Mouse (Mus musculus): ENCODE measurements around the gene Ptov1. TPM values are rescaled to one million over a fixed set of nuclear protein-coding genes. Genes with fewer than 3 reads are reported as not detected.

The Ptov1 gene
- polyA plus RNA-seq, 1 experiment from 2014 or later, result 398 TPM

DNA sequence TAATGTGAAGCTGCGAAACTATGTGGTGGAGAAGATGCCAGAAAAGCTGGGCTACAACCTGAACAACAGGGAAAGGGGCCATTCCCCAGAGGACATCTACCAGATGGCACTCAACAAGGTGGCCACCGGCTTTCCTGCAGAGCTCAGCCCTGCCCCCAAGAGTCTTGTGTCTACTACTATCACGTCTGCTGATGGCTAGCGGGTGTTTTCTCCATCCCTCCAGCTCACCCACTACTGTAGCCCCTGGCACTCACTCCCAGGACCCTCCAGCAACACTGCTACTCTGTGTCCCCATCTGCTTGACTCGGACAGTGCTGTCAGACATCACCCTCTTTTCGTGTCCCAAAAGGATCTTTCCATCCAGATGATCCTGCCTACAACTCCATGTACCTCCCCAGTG lies 31.5 kb downstream of the Ptov1 start:
- Histone ChIP-seq H3K9me3 (ENCODE audit: control insufficient read depth, low read length) (no peaks in the 10 kb centered on the region), H3K4me2 (ENCODE audit: low read depth, low read length) (no peak overlapping the region), H3K4me3 (ENCODE audit: low read depth, low read length) (no peak overlapping the region), H3K4me1 (ENCODE audit: control insufficient read depth, insufficient read depth, low read length) (peaks cover 6% of the 10 kb centered on the region), H3K27ac (replicated peaks; ENCODE audit: low read depth, low read length) (no peak overlapping the region), H3K36me3 (ENCODE audit: control insufficient read depth, insufficient read depth, low read length) (peaks cover 28% of the 10 kb centered on the region), H3K9ac (ENCODE audit: low read depth, low read length) (no peak overlapping the region), H3K27me3 (replicated peaks; ENCODE audit: control insufficient read depth, insufficient read depth, low read length) (peaks cover 24% of the 10 kb centered on the region)
- DNase-seq (ENCODE audit: low spot score) (no peak), ATAC-seq (ENCODE audit: low read depth) (no peak)
- 79% methylated on average over 6 of the region's 6 CpGs for WGBS

DNA sequence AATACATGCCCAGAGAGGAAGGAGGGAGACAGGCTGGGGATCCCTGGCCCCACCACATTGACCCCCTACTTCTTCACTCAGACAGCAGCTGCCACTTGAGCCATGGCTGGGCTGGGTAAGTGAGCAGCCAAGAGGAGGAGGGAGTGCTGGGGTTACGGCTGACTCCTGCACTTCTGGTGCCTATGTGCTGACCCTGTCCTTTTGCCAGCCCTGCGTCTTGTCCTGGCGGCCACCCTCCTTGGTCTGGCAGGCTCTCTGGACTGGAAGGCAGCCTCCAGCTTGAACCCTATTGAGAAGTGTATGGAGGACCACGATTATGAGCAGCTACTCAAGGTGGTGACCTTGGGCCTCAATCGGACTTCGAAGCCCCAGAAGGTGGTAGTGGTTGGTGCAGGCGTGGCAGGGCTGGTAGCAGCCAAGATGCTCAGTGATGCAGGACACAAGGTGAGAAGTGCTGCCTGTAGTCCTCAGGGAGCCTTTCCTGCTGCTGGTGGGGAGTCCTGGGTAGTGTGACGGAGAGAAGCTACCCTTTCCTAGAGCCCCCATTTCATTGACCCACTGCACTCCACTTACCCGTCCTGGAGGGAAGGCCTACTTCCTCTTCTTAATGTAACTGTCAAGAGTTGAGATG lies 33.0 kb downstream of the Ptov1 start:
- peaks cover 6% of the 10 kb centered on the region for H3K4me1 ChIP-seq (ENCODE audit: control insufficient read depth, insufficient read depth, low read length)
- no peaks in the 10 kb centered on the region for H3K9me3 ChIP-seq (ENCODE audit: control insufficient read depth, low read length)
- no peak overlapping the region for H3K27ac ChIP-seq (replicated peaks; ENCODE audit: low read depth, low read length)
- peaks cover 24% of the 10 kb centered on the region for H3K27me3 ChIP-seq (replicated peaks; ENCODE audit: control insufficient read depth, insufficient read depth, low read length)
- H3K4me2 ChIP-seq (ENCODE audit: low read depth, low read length), result no peak overlapping the region
- no peak for DNase-seq (ENCODE audit: low spot score)
- 86% methylated on average over 9 of the region's 9 CpGs for WGBS
- H3K4me3 ChIP-seq (ENCODE audit: low read depth, low read length), result no peak overlapping the region
- peaks cover 20% of the 10 kb centered on the region for H3K36me3 ChIP-seq (ENCODE audit: control insufficient read depth, insufficient read depth, low read length)
- ATAC-seq (ENCODE audit: low read depth), result no peak
- no peak overlapping the region for H3K9ac ChIP-seq (ENCODE audit: low read depth, low read length)

DNA sequence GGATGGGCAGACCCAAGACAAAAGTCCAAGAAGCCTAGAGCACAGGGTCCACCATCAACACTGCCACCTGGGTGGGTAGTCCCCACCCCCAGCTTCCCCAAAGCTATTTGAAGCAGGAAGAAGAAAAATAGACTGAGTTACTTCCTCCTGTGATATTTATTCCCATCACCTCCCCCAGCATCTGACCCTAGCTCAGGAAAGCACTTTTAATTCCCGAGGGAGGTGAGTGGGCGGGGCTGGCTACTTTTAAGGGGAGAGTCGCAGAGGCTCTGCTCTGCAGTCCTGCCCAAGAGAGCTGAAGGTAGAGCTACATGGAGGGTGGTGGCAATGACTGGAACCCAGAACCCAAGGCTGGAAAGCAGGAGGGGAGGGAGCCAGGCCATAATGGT lies 33.6 kb downstream of the Ptov1 start:
- no peak for ATAC-seq (ENCODE audit: low read depth)
- peaks cover 24% of the 10 kb centered on the region for H3K27me3 ChIP-seq (replicated peaks; ENCODE audit: control insufficient read depth, insufficient read depth, low read length)
- no peak overlapping the region for H3K27ac ChIP-seq (replicated peaks; ENCODE audit: low read depth, low read length)
- 52% methylated on average over 3 of the region's 3 CpGs for WGBS
- no peak overlapping the region for H3K9ac ChIP-seq (ENCODE audit: low read depth, low read length)
- H3K4me3 ChIP-seq (ENCODE audit: low read depth, low read length), result no peak overlapping the region
- no peak overlapping the region for H3K4me2 ChIP-seq (ENCODE audit: low read depth, low read length)
- H3K36me3 ChIP-seq (ENCODE audit: control insufficient read depth, insufficient read depth, low read length), result peaks cover 20% of the 10 kb centered on the region
- H3K4me1 ChIP-seq (ENCODE audit: control insufficient read depth, insufficient read depth, low read length), result peaks cover 6% of the 10 kb centered on the region
- H3K9me3 ChIP-seq (ENCODE audit: control insufficient read depth, low read length), result no peaks in the 10 kb centered on the region
- DNase-seq (ENCODE audit: low spot score), result no peak

DNA sequence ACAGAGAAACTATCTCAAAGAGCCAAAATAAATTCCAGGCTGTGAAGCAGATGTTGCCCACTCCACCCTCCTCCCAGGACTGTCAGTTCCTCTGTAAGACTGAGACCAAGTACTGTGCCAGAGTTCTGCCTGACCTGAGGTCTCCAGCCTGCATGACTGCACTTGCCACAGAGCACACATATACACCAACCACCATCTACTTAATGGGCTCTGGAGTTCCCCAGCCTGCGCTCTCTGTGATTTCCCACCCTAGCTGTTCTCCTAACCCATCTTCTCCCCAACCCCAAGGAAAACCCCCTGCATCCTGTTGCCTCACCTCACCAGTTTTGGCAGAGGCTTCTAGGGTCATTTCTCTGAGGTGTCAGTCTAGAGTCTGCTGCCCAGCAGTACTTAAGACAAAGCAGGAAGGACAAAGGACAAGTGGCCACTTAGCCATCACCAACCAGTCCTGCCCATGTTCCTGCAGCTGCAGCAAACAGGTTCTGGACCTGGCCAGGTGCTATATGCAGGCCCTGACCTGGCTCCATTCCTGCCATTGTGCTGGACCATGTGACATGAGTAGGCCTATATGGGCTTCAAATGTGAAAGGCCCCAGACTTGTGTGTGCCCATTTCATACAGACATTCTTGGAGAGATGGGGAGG lies 34.1 kb downstream of the Ptov1 start:
- Histone ChIP-seq H3K4me1 (ENCODE audit: control insufficient read depth, insufficient read depth, low read length) (peaks cover 6% of the 10 kb centered on the region), H3K9ac (ENCODE audit: low read depth, low read length) (no peak overlapping the region), H3K4me3 (ENCODE audit: low read depth, low read length) (no peak overlapping the region), H3K27ac (replicated peaks; ENCODE audit: low read depth, low read length) (no peak overlapping the region), H3K36me3 (ENCODE audit: control insufficient read depth, insufficient read depth, low read length) (peaks cover 21% of the 10 kb centered on the region), H3K4me2 (ENCODE audit: low read depth, low read length) (no peak overlapping the region), H3K27me3 (replicated peaks; ENCODE audit: control insufficient read depth, insufficient read depth, low read length) (peaks cover 20% of the 10 kb centered on the region), H3K9me3 (ENCODE audit: control insufficient read depth, low read length) (no peaks in the 10 kb centered on the region)
- ATAC-seq (ENCODE audit: low read depth) (no peak), DNase-seq (ENCODE audit: low spot score) (no peak)
- 80% methylated on average over 1 of the region's 1 CpGs for WGBS

DNA sequence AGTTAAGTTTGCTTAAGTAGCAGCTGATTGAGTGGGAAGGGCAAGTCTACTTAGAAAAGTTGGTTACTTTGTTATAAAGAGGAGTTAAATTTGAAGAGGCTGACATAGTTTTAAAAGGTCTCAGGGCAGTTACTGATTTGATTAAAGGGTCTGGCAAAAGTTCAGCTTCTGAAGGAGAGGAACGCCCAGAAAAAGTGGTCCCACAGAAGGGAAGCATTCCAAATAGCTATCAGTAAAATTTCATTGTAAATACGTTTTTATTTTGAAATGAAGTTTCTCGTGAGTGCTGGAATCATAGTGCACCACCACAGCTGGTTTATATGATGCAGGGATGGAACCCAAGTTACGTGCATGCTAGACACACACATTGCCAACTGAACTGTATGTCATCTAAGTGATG lies 36.8 kb downstream of the Ptov1 start:
- Histone ChIP-seq H3K4me1 (ENCODE audit: control insufficient read depth, insufficient read depth, low read length) (no peaks in the 10 kb centered on the region), H3K27ac (replicated peaks; ENCODE audit: low read depth, low read length) (no peak overlapping the region), H3K4me3 (ENCODE audit: low read depth, low read length) (no peak overlapping the region), H3K36me3 (ENCODE audit: control insufficient read depth, insufficient read depth, low read length) (peaks cover 41% of the 10 kb centered on the region), H3K27me3 (replicated peaks; ENCODE audit: control insufficient read depth, insufficient read depth, low read length) (no peaks in the 10 kb centered on the region), H3K9ac (ENCODE audit: low read depth, low read length) (no peak overlapping the region), H3K4me2 (ENCODE audit: low read depth, low read length) (no peak overlapping the region), H3K9me3 (ENCODE audit: control insufficient read depth, low read length) (no peaks in the 10 kb centered on the region)
- ATAC-seq (ENCODE audit: low read depth) (no peak), DNase-seq (ENCODE audit: low spot score) (no peak)
- WGBS, result 54% methylated on average over 4 of the region's 4 CpGs

DNA sequence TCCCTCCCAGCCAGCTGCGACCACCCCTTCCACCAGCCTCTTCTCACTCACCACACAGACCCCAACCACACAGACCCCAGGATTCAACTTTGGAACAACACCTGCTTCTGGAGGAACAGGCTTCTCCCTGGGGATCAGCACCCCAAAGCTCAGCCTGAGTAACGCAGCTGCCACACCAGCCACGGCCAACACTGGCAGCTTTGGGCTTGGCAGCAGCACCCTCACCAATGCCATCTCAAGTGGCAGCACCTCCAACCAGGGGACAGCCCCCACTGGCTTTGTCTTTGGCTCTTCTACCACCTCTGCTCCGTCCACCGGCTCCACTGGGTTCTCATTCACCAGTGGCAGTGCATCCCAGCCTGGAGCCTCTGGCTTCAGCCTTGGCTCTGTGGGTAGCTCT lies 40.9 kb downstream of the Ptov1 start:
- H3K4me3 ChIP-seq (ENCODE audit: low read depth, low read length), result no peak overlapping the region
- no peak overlapping the region for H3K9ac ChIP-seq (ENCODE audit: low read depth, low read length)
- H3K27me3 ChIP-seq (replicated peaks; ENCODE audit: control insufficient read depth, insufficient read depth, low read length), result no peaks in the 10 kb centered on the region
- H3K27ac ChIP-seq (replicated peaks; ENCODE audit: low read depth, low read length), result no peak overlapping the region
- no peaks in the 10 kb centered on the region for H3K9me3 ChIP-seq (ENCODE audit: control insufficient read depth, low read length)
- ATAC-seq (ENCODE audit: low read depth) (no peak), DNase-seq (ENCODE audit: low spot score) (no peak)
- H3K36me3 ChIP-seq (ENCODE audit: control insufficient read depth, insufficient read depth, low read length), result peaks cover 41% of the 10 kb centered on the region
- no peak overlapping the region for H3K4me2 ChIP-seq (ENCODE audit: low read depth, low read length)
- no peaks in the 10 kb centered on the region for H3K4me1 ChIP-seq (ENCODE audit: control insufficient read depth, insufficient read depth, low read length)
- 87% methylated on average over 5 of the region's 5 CpGs for WGBS

DNA sequence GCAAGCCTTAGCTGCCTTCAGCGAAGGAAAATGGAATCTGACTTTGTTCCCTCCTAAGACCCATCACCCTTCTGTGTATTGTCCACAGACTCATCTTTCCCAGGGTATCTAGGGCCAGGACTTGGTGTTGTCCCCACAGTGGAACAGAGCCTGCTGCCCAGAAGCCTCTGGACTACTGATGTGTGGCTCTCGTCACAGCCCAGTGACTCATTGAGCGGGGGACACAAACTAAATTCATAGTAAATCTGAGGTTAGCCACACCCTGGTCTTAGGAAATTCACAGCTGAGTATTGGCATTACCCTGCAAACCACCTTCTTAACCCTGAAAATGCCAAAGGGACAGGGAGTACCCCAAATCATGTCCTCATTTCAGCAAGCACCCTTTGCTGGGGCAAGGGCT lies 42.8 kb downstream of the Ptov1 start:
- DNase-seq (ENCODE audit: low spot score) (no peak), ATAC-seq (ENCODE audit: low read depth) (no peak)
- Histone ChIP-seq H3K27me3 (replicated peaks; ENCODE audit: control insufficient read depth, insufficient read depth, low read length) (no peaks in the 10 kb centered on the region), H3K9ac (ENCODE audit: low read depth, low read length) (no peak overlapping the region), H3K27ac (replicated peaks; ENCODE audit: low read depth, low read length) (no peak overlapping the region), H3K4me2 (ENCODE audit: low read depth, low read length) (no peak overlapping the region), H3K4me1 (ENCODE audit: control insufficient read depth, insufficient read depth, low read length) (no peaks in the 10 kb centered on the region), H3K9me3 (ENCODE audit: control insufficient read depth, low read length) (no peaks in the 10 kb centered on the region), H3K36me3 (ENCODE audit: control insufficient read depth, insufficient read depth, low read length) (peaks cover 37% of the 10 kb centered on the region), H3K4me3 (ENCODE audit: low read depth, low read length) (no peak overlapping the region)
- 79% methylated on average over 3 of the region's 3 CpGs for WGBS

DNA sequence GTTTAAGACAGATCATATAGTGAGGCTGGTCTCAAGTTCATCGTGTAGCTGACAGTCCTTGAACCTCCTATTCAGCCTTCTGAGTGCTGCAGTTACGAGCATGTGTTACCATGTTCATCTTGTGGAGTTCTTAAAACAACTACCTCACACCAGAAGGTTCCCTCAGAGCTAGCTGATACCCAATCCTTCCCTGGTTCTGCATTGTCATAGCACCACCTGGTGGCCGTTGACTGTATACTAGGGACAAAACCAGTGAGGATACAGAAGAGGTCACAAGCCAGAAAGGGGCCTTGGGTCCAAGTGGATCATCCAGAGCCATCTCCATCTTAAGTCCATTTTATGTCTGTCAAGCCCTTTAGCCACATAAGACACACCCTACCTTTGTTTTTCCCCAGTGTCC lies 44.7 kb downstream of the Ptov1 start:
- Histone ChIP-seq H3K9me3 (ENCODE audit: control insufficient read depth, low read length) (no peaks in the 10 kb centered on the region), H3K36me3 (ENCODE audit: control insufficient read depth, insufficient read depth, low read length) (peaks cover 18% of the 10 kb centered on the region), H3K9ac (ENCODE audit: low read depth, low read length) (no peak overlapping the region), H3K27me3 (replicated peaks; ENCODE audit: control insufficient read depth, insufficient read depth, low read length) (no peaks in the 10 kb centered on the region), H3K4me2 (ENCODE audit: low read depth, low read length) (no peak overlapping the region), H3K27ac (replicated peaks; ENCODE audit: low read depth, low read length) (no peak overlapping the region), H3K4me1 (ENCODE audit: control insufficient read depth, insufficient read depth, low read length) (no peaks in the 10 kb centered on the region), H3K4me3 (ENCODE audit: low read depth, low read length) (no peak overlapping the region)
- ATAC-seq (ENCODE audit: low read depth) (peak; percentile 73; the same call in 1 of the 2 replicates), DNase-seq (ENCODE audit: low spot score) (peak; percentile 81)
- 26% methylated on average over 3 of the region's 3 CpGs for WGBS

DNA sequence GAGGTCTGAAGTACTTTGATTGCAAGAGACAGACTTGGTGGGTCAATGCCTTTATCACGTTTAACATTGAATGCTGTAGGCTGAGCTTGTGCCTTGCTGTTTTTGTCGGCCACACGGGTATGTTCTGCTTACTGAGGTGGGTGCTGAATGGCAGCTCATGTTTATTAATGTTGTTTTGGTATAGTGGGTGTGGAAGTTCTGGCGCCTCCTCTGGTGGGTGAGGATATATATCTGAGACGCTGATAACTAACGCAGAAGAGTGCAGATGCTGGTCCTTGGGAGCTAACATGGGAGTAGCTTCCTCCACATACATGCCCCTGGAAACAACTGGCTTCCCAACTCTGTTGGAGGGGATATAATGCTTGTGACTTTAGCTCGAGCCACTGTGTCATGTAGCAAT lies 46.2 kb downstream of the Ptov1 start:
- Histone ChIP-seq H3K4me1 (ENCODE audit: control insufficient read depth, insufficient read depth, low read length) (peaks cover 7% of the 10 kb centered on the region; the same call in 1 of the 2 replicates), H3K4me3 (ENCODE audit: low read depth, low read length) (no peak overlapping the region), H3K9me3 (ENCODE audit: control insufficient read depth, low read length) (no peaks in the 10 kb centered on the region), H3K36me3 (ENCODE audit: control insufficient read depth, insufficient read depth, low read length) (peaks cover 3% of the 10 kb centered on the region), H3K27me3 (replicated peaks; ENCODE audit: control insufficient read depth, insufficient read depth, low read length) (no peaks in the 10 kb centered on the region), H3K9ac (ENCODE audit: low read depth, low read length) (no peak overlapping the region), H3K27ac (replicated peaks; ENCODE audit: low read depth, low read length) (no peak overlapping the region), H3K4me2 (ENCODE audit: low read depth, low read length) (no peak overlapping the region)
- ATAC-seq (ENCODE audit: low read depth) (no peak), DNase-seq (ENCODE audit: low spot score) (no peak)
- 55% methylated on average over 7 of the region's 7 CpGs for WGBS

Data from embryonic facial prominence, embryonic 14.5 days (tissue).